Mouse (Mus musculus) left cerebral cortex, postnatal 25 days (tissue): ENCODE data around the gene Tctex1d2. TPM values are rescaled to one million over a fixed set of nuclear protein-coding genes. Genes with fewer than 3 reads are reported as not detected.

Experiments used
- DNase-seq, 2 experiments: peaks; one replicate each; pipeline ENCODE4 v3.0.0; 2022; ENCODE audit warnings: low spot score in 2 of 2, mixed read lengths in 1 of 2
- intact Hi-C: fragments of 180-260 bp; cut with DNase I; formaldehyde crosslinking; loops from one replicate; pipeline ENCODE4 v1.15.1; 2025
- total RNA-seq, 2 experiments: library from RNA; stranded (reverse); gene quantifications; 2 replicates each; pipeline ENCODE4 v1.2.3; 2021

Gene Tctex1d2
- total RNA-seq, result 10 to 100 TPM; 11.2 to 14.1 TPM

DNA sequence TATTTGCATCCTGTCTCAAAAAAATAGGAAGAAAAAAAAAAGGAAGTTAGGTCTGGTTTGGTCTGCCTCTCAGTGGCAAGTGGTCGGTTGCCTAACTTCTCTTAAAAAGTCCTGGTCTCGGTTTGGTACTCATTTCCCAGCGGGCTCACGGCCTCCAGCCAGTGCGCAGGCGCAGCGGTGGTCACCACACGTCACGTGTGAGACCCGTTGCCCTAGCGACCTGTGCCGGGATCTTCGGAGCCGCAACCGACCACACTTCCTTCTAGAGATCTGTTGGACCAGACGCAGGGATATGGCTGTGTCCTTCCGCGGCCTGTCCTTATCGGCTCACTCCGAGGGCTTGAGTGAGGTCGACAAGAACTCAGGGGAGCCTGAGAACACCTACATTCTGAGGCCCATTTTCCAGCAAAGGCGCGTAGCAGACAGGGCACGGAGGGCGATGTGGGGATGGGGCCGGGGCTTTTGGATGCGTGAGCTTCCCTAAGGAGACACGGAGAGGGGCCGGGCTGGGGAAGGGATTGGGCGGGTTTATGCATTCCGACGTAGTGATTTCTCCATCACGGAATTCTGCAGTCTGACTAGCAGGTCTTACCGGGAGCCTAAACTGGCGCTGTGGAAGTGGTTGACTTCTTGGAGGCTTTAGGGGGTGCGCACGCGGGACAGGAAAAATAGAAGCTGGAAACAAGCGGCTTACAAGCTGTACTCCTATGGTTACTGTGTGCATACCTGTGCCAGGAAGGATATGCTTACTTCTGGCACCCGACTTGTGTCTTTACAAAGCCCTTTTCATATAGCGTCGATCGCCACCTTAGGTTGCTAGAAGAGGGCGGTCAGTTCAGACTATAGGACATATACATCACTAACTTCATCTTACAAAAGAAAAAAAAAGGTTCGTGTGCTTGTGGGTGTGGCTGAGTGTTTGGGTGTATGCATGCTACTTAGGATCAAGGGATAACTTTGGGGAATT, at the start of gene Tctex1d2:
Gene Tctex1d2, plus strand, starts transcription at position 186 of the 967 bp plus-strand sequence.
- intact Hi-C loops, result no loop called here
- peak; percentile 93 to 96 for DNase-seq

DNA sequence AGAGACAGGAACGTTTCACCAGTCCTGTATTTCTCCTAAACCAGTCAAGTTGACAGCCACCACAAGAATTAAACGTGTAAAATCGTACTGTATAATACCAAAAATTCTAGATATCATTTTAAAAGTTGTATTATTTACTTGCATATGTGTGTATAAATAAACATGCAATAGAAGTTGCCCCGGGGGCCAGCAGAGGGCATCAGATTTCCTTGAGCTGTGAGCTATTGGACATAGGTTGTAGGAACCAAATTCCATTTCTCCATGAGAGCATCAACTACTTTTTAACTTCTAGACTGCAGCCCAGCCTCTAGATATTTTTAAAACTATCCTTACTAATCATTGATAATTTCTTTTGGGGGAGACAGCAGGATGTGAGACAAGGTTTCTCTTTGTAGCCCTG, 48.2 kb upstream of the Tctex1d2 start:
- peak; percentile 8 to 9 for DNase-seq
- intact Hi-C loops, result no loop called here

DNA sequence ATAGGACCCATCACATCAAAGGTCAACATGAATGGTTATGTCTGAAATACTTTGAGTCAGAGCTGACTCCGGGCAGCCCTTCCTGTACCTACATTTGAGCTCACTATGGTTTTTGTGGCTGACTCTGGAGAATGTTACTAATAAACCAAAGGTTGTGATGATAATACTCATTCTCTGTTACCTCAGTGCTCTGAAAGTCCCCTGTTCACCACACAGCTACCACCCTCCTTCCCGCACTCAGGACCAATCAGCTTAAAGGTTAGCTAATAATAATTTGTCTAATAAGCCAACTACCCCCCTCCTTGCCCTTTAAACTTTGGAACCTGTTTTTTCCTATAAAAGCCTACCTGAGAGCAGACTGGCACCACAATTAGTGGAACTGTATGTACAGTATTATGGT, 39.9 kb upstream of the Tctex1d2 start:
- intact Hi-C loops, result no loop called here
- DNase-seq, result no peak

DNA sequence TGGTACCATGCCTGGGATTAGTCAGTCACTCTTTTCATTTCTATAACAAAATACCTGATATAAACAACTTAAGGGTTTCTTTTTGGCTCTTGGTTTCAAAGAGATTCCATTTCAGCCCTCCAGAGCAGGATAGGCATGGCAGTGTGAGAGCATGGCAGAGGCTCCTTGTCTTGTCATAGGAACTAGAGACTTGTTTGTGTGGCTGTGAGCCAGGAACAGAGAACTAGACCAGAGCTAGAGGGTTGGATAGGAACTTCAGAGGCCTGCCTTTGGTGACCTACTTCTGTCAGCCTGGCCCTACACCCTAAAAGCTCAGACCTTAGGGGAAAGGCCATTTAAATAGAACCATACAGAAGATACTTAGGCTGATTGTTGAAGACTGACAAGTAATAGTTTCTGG, 36.6 kb upstream of the Tctex1d2 start:
- intact Hi-C loops, result loop anchor here (5.0 kb wide), 1 partner anchor 96 kb away; no protein-coding TSS in a partner anchor
- no peak for DNase-seq

DNA sequence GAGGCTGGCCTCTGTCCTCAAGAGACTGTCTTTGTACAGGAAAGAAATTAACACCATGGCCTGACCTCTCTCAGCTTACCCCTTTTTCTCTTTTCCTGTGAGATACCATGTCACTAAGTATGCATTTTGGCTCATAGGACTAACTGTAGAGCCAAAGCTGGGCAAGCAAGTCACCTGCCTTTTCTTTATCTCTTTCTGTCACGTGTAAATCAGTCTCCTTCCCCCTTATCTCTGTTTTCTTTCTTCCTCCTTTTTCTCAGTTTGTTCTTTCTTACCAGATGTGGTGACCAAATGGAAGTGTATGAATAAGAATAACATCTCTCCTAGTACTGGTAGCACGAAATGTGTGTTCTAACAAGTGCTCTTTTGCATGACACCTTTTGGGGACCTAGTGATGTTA, 34.6 kb upstream of the Tctex1d2 start:
- intact Hi-C loops, result loop anchor here (5.0 kb wide), 1 partner anchor 98 kb away; no protein-coding TSS in a partner anchor
- DNase-seq, result no peak

DNA sequence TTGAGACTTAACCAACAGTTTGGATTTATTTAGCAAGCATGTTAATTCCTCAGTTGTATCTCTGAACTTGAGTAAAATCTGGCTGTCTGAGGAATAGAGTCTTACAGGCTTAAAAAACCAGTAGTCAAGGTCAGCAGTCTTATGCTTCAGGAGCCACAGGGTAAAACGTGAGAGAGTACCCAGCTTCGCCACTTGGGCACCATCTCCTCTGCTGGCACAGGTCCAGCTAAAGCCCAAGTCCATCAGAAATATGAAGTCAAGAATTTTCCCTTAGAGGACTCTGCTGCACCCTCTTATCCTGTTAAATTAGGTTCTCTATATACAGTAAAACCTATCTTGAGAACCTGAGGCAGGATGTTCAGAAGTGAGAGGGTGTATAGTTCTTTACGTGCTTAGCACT, 32.7 kb upstream of the Tctex1d2 start:
- no peak for DNase-seq
- intact Hi-C loops, result no loop called here

DNA sequence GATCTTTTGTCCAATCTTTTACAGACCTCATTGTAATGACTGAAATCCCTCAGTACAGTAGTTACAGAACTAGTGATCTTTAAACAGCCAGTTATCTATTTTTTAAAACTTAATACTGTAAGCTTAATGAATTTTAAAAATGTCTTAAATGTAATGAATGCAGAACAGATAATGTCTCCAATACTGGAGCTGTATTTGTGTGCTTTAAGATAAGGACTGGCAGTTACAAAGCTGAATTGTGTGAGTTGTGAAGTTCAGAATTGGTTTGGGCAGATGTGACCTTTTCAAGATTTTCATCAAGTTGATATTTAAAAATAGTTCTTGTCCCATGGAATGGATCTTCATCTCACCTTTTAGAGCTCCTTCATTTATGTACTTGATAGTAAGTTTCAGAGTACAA, 30.5 kb upstream of the Tctex1d2 start:
- DNase-seq, result no peak
- intact Hi-C loops, result no loop called here

DNA sequence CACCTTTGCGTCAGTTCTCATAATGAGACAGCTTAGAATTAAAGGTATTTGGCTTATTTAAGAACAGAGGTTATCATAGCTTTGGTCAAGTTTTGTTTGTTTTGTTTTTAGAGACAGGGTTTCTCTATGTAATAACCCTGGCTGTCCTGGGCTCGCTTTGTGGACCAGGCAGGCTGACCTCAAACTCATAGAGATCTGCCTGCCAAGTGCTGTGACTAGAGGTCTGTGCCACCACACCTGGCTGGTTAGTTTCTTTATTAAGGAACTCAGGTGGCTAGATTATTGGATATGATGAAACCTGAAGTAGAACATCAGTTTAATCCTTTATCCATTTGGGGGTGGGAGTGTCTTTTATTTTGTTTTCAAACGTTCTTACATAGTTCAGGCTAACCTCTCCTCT, 29.7 kb upstream of the Tctex1d2 start:
- intact Hi-C loops, result no loop called here
- DNase-seq, result no peak

DNA sequence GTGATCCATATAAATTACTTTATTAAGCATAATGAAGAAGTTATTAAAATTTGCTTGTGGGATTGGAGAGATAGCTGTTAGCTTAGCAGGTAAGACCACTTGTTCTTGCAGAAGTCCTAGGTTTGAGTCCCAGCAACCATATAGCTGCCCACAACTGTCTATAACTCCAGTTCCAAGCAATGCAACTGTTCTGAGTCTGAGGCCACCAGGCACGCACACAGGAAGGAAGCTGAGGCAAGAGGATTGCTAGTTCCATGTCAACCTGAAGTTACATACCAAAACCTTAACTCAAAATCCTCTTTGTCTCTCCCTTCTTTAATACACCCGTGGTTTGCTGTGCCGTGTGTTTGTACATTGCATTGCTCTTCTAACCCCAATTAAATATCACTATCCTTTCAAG, 28.6 kb upstream of the Tctex1d2 start:
- intact Hi-C loops, result no loop called here
- DNase-seq, result no peak

DNA sequence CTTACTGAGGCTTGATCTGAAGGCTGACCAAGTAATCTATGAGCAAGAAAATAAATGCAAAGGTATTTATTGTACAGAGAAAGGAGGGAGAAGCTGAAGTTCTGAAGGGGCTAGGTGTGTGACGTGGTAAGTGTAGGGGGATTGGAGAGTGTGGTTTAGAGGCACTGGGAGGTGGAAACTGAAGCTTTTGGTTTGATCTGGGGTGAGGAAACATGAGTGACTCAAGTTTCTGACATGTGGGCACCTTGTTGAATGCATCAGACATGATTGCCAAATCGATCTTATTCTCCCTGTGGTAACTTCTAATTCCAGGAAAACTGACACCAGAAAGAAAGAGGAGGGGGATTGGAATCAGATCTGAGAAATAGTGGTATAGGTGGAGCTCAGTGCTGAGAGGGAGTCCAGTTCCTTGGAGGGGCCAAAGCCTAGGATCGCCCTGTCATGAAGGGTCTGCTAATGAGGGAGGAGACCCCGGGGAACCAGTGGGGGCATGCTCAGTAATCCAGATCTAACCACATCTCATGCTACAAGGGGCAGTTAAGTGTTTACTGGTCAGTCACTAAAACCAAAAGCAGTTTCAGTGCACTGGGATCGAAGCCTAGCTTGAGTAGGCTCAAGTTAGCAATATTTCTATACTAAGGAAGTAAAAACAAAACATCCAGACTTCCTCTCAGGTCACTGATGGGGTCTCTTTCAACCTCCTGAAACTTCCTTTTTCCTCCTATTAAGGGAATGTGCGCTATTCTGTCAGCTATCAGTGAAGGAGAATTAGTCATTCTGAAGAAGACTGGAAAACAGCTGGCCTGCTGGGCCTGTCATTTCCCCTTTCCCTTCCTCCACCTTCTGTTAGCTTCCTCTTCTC, 23.6 kb upstream of the Tctex1d2 start:
- DNase-seq, result no peak
- intact Hi-C loops, result no loop called here

DNA sequence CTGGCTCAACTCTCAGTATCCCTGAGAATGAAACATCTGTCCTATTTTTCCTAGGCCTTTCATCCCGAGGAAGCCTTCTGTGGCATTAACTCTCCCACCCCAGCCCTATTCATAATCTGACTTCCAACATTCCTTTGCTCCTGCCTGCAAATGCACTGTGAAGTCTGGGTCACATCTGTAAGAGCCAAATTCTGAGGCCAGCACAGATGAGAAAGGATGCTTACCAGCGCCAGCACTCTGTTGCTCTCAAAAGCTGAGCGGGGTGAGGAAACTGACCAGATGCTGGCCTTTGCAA, 23.0 kb upstream of the Tctex1d2 start:
- intact Hi-C loops, result no loop called here
- no peak for DNase-seq

DNA sequence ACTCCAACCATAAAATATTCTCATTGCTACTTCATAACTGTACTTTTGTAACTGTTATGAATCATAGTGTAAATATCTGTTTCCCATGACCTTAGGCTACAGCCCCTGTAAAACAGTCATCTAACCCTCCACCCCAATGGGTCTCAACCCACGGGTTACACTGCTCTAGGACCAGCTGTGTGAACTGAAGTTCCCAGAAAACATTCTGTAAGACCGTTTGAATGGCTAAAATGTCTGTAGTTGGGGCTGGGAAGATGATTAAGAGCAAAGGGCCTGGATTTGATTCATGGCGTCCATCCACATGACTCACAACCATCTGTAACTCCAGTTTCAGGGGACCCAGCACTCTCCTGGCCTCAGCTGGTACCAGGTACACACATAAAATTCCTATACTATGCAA, 21.3 kb upstream of the Tctex1d2 start:
- DNase-seq, result no peak
- intact Hi-C loops, result no loop called here

DNA sequence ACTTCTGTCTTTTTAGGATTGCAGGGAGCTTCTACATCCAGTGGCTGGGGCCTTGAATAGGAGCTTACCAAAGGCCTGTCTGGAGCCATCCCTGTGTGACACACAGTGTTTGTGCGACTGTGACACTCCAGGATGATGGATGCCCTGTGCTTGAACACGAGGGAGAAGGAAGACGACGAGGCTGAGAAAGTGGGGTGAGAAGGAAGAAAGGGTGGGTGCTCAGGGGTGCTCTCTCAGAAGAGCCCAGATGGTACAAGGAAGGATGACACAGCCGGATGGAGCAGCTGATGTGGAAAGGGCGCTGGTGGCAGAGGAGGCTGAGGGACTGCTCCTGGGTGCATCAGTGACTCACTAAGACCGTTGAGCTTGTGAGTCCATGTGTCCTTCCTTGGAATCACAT, 19.2 kb upstream of the Tctex1d2 start, which contains the start of gene Tm4sf19:
Gene Tm4sf19, plus strand, starts transcription at position 240 of the 400 bp plus-strand sequence.
- intact Hi-C loops, result no loop called here
- peak in 1 of 2 experiments; percentile 18 for DNase-seq

DNA sequence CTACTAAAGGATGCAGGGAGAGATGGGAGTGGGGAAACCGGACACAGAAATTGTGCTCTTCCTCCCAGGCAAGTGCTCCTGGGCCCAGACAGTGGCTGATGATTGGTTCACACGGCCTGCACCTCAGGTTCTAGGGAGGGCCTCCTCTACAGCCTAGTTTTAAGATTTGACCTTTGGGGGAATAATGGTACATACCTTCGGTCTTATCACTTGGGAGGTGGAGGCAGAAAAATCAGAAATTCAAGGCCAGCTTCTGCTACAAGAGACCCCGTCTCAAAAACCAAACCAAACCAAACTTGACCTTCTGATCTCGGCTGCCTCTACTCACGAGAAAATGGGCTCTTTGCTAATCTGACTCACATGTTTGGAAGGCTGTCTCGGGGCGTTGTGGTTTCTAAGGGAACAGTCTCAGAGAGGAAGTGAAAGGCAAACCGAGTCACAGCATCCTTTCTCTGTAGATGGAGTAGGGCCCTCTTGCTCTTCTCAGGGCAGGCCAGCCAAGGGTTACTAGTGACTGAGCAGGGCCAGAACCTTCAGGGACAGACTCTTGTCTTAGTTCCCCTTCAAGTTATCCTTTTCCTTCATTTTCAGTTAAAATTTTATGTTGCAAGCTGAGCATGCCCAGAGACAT, 18.1 kb upstream of the Tctex1d2 start:
- DNase-seq, result no peak
- intact Hi-C loops, result no loop called here

DNA sequence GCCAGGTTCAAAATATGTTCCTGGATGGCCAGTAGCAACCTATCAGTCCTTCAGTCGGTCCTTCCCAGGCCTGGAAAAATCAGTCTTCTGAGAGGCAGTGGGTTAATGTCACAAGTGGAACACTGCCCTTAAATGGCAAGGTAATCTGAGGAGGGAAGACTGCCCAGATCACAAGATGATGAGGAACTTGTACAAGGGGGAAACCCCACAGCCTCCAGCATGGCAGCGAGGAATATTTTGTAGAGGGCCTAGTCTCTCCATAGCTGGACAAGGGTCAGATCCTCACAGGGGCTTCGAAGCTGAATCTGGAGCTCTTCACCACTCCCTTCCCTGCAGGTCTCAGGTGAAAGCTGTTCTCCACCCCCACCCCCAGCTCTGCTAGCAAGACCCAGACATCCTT, 16.7 kb upstream of the Tctex1d2 start:
- DNase-seq, result no peak

DNA sequence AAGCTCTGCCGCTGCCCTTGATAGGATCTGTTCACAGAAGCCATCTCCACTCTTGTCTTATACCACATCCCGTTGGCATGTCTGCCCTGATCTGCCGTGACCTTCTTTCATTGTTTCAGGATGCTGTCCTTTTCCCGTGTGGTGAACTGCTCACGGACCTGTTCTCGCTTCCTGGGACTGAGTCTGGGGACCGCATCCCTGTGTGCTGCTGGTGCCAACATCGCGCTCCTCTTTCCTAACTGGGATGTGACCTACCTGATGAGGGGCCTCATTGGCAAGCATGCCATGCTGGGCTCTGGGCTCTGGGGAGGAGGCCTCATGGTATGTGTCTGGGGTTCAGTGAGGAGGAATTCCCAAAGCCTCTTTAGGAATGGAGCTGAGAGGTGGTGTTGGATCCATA, 13.8 kb upstream of the Tctex1d2 start:
- no peak for DNase-seq
- intact Hi-C loops, result no loop called here

More for the DNA sequence above, 16.7 kb upstream of the Tctex1d2 start:
- intact Hi-C loops, result no loop called here

DNA sequence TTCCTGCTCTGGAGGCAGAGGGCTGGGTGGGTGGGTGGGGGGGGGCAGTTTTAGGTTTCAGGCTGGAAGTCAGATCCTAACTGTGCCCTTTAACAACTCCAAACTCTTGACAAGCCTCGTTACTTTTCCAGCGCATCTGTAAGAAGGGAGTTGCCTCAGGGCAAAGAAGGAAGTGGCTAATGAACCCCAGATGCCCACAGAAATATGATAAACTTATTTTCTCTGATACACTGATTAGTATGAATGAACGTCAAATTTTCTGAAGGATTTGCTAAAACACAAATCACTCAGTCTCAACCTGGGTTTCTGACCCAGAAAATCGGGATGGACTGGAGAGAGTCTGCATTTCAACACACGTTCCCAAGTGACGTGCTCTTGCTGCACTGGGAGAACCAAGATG, 12.8 kb upstream of the Tctex1d2 start:
- no peak for DNase-seq
- intact Hi-C loops, result no loop called here

DNA sequence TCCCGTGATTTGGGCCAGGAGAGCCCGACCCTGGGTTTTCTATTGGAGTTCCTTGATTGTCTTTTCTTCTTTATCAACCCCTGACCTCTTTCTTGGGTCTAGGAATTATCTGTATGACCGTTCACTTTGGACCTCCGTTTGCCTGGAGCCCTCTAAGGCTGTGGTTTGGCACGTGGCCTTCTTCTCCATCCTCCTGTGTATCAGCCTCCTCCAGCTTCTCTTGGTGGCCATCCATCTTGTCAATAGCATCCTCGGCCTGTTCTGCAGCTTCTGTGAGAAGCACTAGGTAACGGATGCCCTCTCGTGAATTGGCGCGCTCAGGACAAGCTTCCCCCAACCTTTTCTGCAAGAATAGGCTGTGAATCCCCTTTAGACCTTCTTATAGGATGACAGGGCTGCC, 11.8 kb upstream of the Tctex1d2 start:
- intact Hi-C loops, result no loop called here
- no peak for DNase-seq

DNA sequence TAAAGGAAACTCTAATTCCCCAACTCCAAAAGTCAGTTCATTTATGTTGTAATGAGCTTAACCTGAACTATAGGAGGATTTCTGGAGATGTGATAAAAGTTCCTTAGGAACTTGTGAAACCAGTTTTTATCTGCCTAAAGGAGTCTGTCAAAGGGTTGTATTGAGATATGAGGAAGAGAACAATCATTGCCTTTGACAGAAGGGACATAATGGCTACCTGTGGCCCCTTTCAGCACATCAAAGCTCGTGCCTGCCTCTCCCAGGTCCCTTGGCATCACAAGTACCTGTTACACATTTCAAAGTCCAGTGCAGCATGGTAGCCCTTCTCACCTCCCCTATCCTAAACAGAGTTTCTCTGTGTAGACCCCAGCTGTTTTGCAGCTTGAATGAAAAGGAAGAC, 2.0 kb upstream of the Tctex1d2 start:
- DNase-seq, result no peak
- intact Hi-C loops, result no loop called here

DNA sequence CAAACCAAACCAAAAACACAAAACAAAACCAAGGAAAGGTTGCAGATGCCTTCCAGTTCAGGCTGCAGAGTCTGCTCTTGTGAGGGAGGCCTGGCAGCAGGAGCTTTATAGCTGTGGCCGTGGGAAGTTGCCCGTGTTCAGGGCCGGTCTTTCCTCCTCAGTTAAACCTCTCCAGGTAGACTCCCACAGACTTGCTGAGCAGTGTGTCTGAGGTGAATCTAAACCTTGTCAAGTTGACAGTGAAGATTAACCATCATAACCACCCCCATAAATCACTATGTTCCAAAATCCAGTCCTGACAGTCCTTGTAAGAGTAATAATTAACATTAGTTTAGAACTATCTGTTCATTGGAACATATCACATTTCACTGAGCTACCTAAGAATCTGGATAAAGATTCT, 8.0 kb downstream of the Tctex1d2 start:
- intact Hi-C loops, result no loop called here
- DNase-seq, result no peak
